Mouse (Mus musculus) c-Kit-positive CD71-positive TER-119-positive erythroid progenitor cells, embryonic 14.5 days (primary cell): ENCODE data around the gene Coasy.
A peak's percentile ranks its signal among the peaks of the same experiment; 100 is the strongest.
"Not testable (repeated sequence)": the region's sequence is repeated elsewhere in the genome, so short reads cannot be mapped to it uniquely, and the experiment has no call there.

Experiments
- DNase-seq: peaks from one replicate; pipeline ENCODE4 v3.0.0-alpha.2; 2013; ENCODE audit warnings: low spot score

Coasy gene

DNA sequence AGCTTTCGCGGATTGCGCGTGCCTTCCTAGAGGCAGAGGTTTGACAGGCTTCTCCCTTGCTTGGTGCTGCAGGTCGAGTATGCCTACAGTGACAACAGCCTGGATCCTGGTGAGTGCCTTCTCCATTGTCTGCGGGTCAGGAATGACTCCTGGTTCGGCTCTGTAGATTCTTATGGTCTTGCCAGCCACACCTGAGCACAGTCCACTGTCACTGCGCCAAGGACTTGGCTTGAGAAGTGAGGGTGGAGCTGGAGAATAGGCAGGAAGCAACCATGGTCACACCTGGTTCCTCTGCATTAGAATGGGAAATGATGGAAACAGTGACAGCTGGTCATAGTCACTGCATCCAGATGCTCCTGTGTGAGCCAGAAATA lies 5.3 kb downstream of the Coasy start:
- no peak for DNase-seq

DNA sequence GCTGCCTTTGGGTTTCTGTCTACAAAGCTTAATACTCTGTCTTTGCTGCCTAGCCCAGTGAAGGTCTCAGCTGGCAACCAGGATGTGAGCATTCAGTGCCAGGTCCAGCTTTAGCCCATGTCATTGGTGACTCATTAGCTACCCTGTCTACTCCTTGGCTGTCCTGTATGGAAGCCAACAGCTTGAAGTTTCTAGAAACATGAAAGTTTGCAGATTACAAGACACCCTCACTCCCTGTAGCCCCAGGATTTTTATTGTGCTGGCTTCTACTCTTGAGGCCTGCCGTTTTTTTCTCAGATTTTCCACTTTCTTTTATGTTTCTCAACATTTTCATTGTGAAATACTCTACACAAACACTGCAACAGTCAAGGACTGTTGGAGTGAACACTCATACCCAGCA lies 7.6 kb downstream of the Coasy start:
- no peak for DNase-seq

DNA sequence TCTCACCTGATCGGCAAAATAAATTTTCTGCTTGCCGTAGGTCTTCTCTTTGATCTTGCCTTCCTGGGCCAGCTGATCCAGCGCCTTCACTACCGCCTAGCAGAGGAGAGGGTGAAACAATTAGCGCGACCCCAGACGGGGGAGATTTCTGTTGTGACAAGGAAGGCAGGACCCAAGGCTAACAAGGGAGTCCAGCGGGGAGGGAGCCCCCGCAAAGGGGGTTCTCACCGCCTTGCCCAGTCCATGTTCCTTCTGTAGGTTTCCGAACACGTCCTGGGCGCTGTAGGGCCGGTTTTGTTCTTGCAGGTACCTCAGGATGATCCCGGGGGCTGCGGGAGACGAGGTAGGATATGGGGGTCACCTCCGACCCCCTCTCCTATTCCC lies 12.6 kb downstream of the Coasy start:
- DNase-seq: peak; percentile 32

DNA sequence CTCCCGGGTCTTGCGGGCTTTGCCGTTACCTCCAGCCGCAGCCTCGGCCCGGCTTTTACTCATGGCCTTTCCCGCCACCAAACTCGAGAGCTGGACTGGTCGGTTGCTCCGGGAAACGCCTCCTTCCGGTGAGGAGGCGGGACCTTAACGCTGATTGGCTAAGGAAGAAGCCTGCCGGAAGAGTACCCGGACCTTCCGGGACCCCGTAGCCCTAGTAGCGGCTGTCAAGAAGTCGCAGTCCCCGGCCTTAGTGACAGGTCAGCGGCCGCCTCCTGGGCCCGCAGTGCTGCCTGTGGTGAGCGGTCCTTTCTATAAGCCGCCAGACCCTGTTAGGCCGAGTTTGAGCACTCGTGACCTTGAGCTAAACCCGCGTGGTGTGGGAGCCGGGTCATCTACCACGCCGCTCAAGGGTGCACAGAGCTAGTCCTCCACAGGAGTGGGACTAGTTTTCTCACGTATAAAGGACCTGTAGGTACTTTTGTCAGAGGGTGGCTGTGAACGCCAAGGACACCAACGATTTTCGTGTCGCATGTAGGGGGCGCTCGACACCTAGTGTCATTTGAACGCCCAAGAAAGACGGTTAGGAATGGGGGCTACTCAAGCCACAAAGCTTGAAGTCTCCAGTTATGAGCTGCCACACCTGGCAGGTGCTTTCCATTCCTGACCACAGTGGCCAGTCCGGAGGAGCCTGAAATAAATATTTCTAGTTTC lies 13.1 kb downstream of the Coasy start, which contains the start of gene Psmc3ip:
TSS of gene Psmc3ip (minus strand) at position 123 of the 711 bp plus-strand sequence.
- DNase-seq: peak; percentile 96

DNA sequence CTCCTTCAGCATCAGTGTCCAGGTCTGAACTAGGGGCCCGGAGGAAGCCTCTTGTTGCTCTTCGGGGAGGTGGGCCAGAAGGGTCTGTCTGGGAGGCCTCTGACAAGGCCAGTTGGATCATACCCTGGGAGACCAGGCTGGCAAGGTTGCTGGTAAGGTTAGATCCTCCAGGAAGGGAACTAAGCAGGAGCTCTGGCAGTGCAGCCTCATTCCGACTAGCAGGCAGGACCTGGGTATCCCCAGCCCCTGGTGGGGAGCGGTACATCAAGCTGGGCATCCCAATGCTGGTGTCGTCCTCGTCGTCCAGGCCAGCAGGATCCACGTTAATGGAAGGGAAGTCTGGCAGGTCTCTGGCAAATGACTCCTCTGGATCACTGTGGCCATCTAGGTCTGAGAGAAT lies 15.9 kb downstream of the Coasy start:
- DNase-seq: no peak

DNA sequence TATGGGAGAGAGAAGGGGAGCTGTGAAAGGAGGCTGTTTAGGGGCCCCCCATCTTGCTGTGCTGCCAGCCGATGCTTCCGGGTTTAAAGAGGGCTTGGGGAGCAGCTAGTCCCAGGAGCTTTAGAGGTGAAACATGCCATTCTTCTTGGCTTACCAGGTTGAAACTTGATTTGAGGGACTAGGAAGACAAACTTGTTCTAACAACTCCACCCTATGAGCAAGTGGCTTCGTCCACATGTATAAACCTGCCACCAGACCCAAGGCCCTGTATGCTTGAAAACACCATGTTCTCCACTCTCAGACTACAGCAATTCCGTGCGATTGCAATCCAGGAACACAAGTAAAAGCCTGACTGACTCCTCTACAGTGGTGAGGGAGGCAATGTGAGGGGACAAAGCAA lies 20.6 kb downstream of the Coasy start:
- no peak for DNase-seq

DNA sequence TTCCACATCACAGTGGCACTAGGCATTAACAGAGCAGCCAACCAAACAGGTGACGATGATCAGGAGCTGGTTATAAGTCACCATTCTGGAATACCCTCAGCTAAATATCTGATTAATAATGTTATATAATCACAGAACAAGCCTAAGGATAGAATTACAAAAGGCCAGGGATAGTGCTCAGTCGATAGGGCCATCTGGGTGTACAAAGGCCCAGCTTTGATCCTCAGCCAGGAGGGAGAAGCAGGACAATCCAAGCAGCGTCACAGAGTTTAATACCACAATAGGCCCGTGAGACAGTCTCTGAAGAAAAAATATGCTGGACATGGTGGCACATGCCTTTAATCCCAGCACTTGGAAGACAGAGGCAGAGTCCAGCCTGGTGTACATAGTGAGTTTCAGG lies 27.0 kb downstream of the Coasy start:
- no peak for DNase-seq

DNA sequence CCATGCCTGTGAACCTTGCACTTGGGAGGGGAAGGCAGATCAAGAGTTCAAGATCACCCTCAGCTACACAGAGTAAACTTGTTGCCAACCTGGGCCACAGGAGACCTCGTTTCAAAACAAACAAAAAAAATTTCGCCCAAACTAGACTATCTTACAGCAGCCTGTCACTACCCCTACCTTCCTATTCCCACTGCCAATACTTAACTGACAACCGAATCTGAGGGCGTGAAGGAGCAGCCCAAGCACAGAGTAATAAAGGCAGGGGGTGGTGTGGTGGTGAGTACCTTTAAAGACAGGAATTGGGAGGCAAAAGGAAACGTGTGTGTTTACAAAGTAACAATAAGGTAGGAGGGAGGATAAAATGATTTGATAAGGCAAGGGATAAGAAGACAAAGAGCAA lies 28.3 kb downstream of the Coasy start:
- DNase-seq: no peak

DNA sequence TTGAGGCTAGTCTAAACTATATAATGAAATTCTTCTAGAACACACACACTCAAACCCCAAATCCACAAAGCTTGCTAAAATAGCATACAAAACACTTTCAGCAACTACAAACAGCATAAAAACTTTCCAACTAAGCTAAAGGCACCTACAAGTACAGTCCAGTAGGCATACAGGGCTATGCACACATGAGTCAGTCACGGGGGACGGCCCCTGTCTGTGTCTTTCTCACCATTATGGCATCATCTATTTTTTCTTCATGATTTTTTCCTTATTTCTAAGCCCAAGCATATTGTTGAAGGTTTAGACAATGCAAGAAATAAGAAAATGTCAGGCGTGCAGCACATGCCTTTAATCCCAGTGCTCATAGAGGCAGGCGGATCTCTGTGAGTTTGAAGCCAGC lies 28.8 kb downstream of the Coasy start:
- DNase-seq: no peak

DNA sequence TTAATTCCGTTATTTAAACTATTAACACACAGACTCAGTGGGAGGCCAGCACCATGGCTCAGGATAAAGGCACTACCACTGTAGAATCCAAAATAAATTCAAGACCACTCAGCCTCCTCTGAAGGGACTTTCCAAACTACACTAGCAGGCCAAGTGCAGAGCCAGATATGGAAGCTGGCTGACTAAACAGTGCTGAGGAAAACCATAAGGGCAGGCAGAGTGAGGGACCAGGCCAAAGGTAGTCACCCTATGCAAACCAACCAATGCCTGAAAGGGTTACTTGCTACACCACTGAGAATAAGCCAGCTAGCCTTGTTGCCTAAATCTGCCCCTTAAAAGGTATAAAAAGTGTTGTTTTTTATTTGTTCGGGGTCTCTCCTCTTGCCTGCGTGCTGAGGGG lies 29.8 kb downstream of the Coasy start:
- DNase-seq: no peak

DNA sequence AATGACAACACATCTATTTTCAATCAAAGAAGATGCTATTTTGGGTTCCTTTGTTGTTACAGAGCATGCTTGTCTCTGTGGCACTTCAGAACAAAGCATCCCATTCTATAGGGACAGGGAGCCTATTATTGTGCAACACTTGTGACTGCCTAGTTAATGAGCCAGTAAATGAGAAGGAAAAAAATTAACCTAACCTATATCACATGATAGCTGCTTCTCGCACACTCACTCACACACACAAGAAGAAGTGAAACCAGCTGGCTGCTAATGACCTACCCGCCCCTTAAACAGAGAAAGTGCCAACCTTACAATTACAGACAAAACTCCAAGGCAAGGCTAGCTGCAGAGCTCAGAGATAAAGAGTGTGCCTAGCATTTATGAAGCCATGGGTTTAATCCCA lies 33.2 kb downstream of the Coasy start:
- DNase-seq: no peak

DNA sequence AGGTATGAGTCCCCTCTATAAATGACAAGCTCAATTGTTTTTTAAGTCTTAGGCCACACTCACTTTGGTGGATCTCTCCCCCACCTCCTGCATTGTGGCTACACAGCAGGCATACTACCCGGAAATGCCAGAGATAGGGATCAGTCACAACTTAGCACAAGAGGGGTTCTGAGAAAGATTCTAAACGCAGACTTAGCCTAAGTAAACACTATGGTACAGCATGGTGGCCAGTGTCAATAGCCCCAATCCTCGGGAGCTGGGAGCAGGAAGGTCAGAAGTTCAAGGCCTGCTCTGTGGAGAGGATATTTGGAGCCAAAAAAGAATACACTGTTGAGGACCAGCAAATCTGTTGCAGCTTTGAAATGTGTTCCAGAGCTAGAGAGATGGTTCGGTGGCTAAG lies 35.7 kb downstream of the Coasy start:
- DNase-seq: no peak

DNA sequence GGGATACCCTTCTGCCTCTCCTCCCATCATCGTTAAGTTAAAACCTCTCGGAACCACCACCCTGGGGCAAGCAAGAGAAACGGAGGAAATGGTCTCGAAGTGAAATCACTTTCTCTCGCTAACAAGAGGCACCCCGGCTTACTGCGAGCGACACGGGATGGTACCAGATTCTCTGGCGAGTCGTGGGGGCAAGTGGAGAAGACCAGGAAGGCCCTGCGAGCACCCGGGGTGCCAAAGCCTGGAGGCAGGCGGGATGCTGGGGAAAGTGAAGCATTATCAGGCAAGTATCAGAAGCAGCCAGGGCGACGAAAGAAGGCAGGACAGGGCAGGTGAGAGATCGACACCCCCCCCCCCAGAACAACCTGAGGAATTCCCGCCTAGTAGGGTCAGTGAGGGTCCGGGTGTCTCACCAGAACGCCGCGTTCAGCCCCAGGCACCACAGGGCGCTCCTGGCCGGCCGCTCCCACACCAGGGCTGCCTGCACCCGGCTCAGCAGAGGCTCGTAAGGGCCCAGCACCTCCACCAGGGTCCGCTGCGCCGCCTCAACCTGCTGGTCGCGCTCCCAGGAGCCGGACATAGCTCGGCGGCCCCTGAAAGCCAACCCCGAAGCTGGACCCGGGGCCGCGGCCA lies 36.9 kb downstream of the Coasy start:
- DNase-seq: peak; percentile 49

DNA sequence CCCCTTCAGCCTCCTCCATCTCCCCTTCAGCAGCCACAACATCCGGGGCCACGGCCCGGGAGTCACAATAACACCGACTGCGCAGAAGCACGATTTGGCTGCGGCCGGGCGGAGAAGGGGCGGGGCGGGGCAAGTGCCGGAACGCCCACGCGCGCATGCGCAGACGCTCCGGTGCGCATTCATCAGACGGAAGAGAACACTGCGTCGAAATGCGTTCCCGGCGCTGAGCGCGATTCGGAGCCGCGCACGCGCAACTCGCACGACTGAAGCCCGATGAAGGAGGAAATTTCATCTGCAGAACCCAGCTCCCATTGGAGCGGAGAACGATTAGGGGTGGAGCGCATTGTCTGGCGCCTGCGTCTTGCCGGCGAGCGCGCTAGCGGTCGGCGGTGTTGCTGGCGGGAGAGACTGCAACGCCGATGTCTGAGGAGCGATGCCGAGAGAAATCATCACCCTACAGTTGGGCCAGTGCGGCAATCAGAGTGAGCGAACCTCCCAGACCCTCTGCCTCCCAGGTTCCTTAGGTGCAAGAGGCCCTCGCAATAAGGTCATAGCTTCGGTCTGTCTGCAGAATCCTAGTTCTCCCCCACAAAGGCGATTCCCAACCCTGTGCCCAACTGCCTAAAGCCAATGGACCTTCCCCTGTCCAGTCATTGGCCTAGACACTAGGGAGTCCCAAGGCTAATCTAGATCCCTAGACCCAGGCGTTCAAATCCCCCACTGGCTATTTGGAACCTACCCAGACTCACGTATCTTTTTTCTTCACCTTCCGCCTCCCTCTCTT lies 37.6 kb downstream of the Coasy start, which contains the start of the genes Retreg3 and Tubg1:
TSS of gene Retreg3 (minus strand) at position 133 of the 784 bp plus-strand sequence.
TSS of gene Tubg1 (plus strand) at position 178 of the 784 bp plus-strand sequence.
- peak; percentile 99 for DNase-seq

DNA sequence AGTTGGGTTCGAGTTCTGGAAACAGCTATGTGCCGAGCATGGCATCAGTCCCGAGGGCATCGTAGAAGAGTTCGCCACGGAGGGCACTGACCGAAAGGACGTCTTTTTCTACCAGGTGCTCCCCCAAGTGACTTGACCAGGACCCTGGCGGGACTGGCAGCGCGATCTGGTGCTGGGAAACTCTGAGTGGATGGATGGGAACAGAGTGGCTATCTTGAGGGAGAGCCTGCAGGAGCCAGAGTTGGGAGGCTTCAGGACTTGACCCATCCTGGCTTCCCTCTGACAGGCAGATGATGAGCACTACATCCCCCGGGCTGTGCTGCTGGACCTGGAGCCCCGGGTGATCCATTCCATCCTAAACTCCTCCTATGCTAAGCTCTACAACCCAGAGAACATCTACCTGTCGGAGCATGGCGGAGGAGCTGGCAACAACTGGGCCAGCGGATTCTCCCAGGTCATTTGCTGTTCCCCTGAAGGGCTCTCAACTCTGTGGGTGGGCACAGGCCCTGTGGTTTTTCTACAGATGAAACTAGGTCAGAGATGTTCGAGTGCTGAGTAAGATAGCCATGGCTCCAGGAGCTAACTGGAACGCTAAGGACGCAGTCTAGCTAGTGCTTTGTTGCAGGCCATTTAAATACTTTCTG lies 38.3 kb downstream of the Coasy start:
- DNase-seq: no peak

DNA sequence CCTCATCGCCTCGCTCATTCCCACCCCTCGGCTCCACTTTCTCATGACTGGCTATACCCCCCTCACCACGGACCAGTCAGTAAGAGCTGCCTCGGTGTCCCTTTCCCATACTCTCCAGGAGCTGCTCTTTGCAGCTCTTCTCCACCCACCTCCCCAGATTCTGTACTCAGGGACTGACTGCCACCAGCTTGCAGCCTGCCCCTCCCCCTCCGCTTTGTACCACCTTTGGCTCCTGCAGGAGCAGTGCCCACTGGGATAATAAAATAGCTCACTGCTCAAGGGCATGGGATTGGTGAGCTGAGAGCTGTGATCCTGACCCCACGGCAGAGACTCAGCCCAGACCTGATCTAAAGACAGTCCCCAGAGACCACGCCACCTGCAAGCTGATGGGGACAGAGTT lies 42.1 kb downstream of the Coasy start:
- DNase-seq: not testable (repeated sequence)

DNA sequence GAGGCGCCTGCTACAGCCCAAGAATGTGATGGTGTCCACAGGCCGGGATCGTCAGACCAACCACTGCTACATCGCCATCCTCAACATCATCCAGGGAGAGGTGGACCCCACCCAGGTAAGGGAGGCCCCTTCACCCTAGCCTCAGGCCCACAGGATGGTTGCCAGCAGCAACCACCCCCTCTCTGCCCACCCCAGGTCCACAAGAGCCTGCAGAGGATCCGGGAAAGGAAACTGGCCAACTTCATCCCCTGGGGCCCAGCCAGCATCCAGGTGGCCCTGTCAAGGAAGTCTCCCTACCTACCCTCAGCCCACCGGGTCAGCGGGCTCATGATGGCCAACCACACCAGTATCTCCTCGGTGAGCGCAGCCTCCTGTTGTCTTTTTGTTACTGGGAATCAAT lies 42.6 kb downstream of the Coasy start:
- DNase-seq: not testable (repeated sequence)

DNA sequence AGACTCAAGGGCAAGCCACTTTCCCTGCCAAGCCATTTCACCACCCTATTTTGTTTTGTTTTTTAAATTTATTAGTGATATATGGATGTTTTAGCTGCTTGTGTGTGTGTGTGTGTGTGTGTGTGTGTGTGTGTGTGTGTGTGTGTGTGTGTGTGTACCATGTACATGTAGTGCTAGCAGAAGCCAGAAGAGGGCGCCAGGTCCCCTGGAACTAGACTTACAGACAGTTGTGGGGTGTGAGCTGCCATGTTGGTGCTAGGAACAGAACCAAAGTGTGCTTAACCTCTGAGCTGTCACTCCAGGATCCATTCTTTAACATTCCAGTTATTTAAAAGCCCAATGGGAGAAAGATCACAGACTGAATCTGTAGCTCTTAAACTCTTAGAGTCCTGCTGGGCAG lies 44.7 kb downstream of the Coasy start:
- DNase-seq: no peak

DNA sequence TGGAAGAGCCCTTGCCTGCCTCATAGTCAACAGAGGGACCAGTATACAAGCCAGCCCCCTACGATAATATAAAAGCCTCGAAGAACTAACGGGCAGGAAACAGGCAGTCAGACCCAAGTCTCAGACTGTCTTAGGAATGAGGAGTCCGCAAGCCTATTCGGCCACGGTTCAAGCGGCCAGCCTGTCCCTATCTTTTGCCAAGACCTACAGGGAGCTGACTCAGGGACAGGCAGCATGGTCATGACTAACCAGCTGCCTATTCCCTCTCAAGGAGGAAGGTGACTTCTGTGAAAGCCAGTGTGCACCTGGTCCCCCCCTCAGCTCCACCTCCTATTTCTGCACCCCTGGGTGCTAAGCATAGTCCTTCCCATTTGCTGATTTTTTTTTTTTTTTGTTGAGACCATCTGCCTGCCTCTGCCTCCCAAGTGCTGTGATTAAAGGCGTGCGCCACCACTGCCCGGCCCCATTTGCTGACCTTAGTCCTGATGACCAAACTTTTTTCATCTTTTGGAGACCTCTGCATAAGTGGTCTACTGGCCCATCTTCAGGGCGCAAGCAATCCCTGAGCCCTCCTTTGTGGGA lies 46.7 kb downstream of the Coasy start:
- DNase-seq: no peak

DNA sequence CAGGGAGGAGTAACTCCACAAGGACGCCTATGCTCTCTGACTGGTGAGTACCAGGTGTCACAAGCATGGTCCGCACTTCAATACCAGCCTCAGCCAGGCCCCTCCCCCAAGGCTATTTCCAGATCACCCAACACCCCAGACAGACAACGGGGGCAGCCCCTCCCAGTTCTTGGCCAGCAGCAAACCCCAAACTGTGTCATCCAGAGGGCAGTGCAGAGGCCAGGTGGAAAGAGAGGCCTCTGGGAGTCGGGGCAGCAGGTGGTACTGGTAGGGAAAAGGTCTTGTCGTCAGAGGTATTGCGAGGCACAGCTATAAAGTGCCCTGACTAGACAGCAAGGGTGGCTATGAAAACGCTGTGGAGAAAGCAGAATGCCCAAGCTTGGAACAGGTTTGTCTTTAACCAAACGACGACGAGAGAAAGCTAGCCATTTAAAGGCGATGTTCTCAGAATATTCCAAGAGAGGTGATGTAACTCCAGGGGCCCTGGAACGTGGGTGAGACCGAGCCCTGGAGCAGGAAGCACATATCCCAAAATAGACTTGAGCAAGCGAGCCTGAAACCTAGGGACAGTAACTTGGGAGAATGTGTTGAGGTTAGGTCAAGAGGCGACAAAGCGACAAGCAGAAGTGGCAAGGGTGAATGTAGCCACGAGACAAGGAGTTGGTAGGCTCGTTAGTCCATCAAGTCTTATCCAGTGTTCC lies 47.8 kb downstream of the Coasy start:
- no peak for DNase-seq

DNA sequence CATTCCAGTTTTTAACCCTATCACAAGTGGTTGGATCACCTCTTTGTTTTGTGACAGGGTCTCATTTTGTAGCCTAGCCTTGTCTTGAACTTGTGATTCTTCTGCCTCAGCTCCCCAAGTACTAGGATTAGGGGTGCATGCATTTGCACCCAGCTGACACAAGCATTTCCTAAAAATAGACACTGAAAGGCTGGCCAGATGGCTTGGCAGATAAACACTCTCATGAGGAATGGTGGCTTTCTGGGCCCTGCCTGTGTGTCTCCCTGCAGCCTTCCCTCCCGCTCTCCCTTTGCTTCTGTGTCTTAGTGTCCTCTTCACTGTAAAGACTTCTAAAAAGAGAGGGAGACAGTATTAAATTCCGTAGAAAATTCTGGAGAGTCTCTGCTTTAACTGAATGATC lies 48.8 kb downstream of the Coasy start:
- DNase-seq: peak; percentile 39

DNA sequence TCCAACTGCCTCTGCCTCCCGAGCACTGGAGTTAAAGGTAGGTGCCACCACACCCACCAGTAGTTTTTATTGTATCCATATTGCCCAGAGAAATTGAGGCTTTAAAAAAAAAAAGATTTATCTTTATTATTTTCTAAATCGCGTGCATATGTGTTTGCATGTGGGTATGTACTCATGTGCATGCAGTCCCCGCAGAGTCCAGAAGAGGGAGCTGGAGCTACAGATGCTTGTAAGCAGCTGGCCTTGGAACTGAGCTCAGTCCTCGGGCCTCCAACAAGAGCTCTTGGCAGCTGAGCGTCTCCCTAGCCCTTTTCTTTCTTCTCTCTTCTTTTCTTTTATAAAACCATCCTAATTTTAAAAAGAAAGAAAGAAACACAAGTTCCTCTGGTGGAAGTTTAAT lies 49.3 kb downstream of the Coasy start:
- peak; percentile 56 for DNase-seq
